Mouse (Mus musculus): Measurements from ENCODE around the gene Gm49354. TPM values are rescaled to one million over a fixed set of nuclear protein-coding genes. Genes with fewer than 3 reads are reported as not detected.
A peak's percentile ranks its signal among the peaks of the same experiment; 100 is the strongest.

Gm49354 gene
- total and polyA plus RNA-seq, 2 experiments from 2014 or later, result not detected

- H3K4me2 ChIP-seq (ENCODE audit: low read depth, low read length, poor library complexity, severe bottlenecking), result peak overlapping the region; percentile 68
- H3K36me3 ChIP-seq (ENCODE audit: insufficient read depth, low read length), result peaks cover 21% of the 10 kb centered on the region
- ATAC-seq (ENCODE audit: low FRiP score), result no peak
- peak overlapping the region; percentile 97 for H3K27ac ChIP-seq (ENCODE audit: low read depth, low read length)
- DNase-seq (ENCODE audit: low spot score), result no peak
- H3K27me3 ChIP-seq (ENCODE audit: insufficient read depth, low read length), result no peaks in the 10 kb centered on the region
- TF ChIP-seq CTCF (IDR thresholded peaks at IDR 0.05), result no peak
- H3K9me3 ChIP-seq (ENCODE audit: low read length), result no peaks in the 10 kb centered on the region
- WGBS, result 65% methylated on average over 9 of the region's 9 CpGs
- no peak overlapping the region; the same call in 1 of the 2 replicates for H3K9ac ChIP-seq (replicated peaks; ENCODE audit: low read length, poor library complexity, severe bottlenecking)
- peak overlapping the region; percentile 87 for H3K4me3 ChIP-seq (ENCODE audit: low read depth, low read length)
- peaks cover 3% of the 10 kb centered on the region; the same call in 1 of the 2 replicates for H3K4me1 ChIP-seq (ENCODE audit: insufficient read depth, low read length)
These were observed 11.2 kb downstream of the Gm49354 start for GRCm38 (mm10) chr13:59770847-59771246.

- Histone ChIP-seq H3K27me3 (ENCODE audit: insufficient read depth, low read length) (no peaks in the 10 kb centered on the region), H3K4me3 (ENCODE audit: low read depth, low read length) (peak overlapping the region; percentile 87), H3K9me3 (ENCODE audit: low read length) (no peaks in the 10 kb centered on the region), H3K4me2 (ENCODE audit: low read depth, low read length, poor library complexity, severe bottlenecking) (peak overlapping the region; percentile 68), H3K4me1 (ENCODE audit: insufficient read depth, low read length) (peaks cover 3% of the 10 kb centered on the region; the same call in 1 of the 2 replicates), H3K27ac (ENCODE audit: low read depth, low read length) (peak overlapping the region; percentile 97), H3K36me3 (ENCODE audit: insufficient read depth, low read length) (peaks cover 19% of the 10 kb centered on the region), H3K9ac (replicated peaks; ENCODE audit: low read length, poor library complexity, severe bottlenecking) (peak overlapping the region; percentile 74)
- ATAC-seq (ENCODE audit: low FRiP score) (peak; percentile 87), DNase-seq (ENCODE audit: low spot score) (peak; percentile 93)
- 0% methylated on average over 28 of the region's 28 CpGs for WGBS
- TF ChIP-seq CTCF (IDR thresholded peaks at IDR 0.05), result peak; percentile 68
These were observed 11.9 kb downstream of the Gm49354 start for GRCm38 (mm10) chr13:59770164-59770562.

GRCm38 (mm10) chr13:59769296-59770163, 12.5 kb downstream of the Gm49354 start, which contains the start of gene Isca1:
Gene Isca1 (minus strand): TSS chr13:59769810.
- Histone ChIP-seq H3K36me3 (ENCODE audit: insufficient read depth, low read length) (peaks cover 14% of the 10 kb centered on the region; the same call in 1 of the 2 replicates), H3K9ac (replicated peaks; ENCODE audit: low read length, poor library complexity, severe bottlenecking) (peak within 1 kb of the TSS; percentile 86), H3K4me2 (ENCODE audit: low read depth, low read length, poor library complexity, severe bottlenecking) (peak within 1 kb of the TSS; percentile 68), H3K27me3 (ENCODE audit: insufficient read depth, low read length) (no peaks in the 10 kb centered on the region), H3K4me1 (ENCODE audit: insufficient read depth, low read length) (peaks cover 3% of the 10 kb centered on the region; the same call in 1 of the 2 replicates), H3K4me3 (ENCODE audit: low read depth, low read length) (peak within 1 kb of the TSS; percentile 87), H3K27ac (ENCODE audit: low read depth, low read length) (peak within 1 kb of the TSS; percentile 97), H3K9me3 (ENCODE audit: low read length) (no peaks in the 10 kb centered on the region)
- no peak for TF ChIP-seq CTCF (IDR thresholded peaks at IDR 0.05)
- DNase-seq (ENCODE audit: low spot score) (peak; percentile 99), ATAC-seq (ENCODE audit: low FRiP score) (peak; percentile 98)
- under 1% methylated on average over 72 of the region's 91 CpGs for WGBS

- DNase-seq (ENCODE audit: low spot score), result no peak
These were observed 13.5 kb downstream of the Gm49354 start for GRCm38 (mm10) chr13:59768531-59768930.

GRCm38 (mm10) chr13:59766786-59767515, 15.1 kb downstream of the Gm49354 start:
- no peak overlapping the region for H3K4me2 ChIP-seq (ENCODE audit: low read depth, low read length, poor library complexity, severe bottlenecking)
- 83% methylated on average over 11 of the region's 11 CpGs for WGBS

More at GRCm38 (mm10) chr13:59768531-59768930, 13.5 kb downstream of the Gm49354 start:
- 37% methylated on average over 13 of the region's 13 CpGs for WGBS
- Histone ChIP-seq H3K9me3 (ENCODE audit: low read length) (no peaks in the 10 kb centered on the region), H3K27me3 (ENCODE audit: insufficient read depth, low read length) (no peaks in the 10 kb centered on the region), H3K27ac (ENCODE audit: low read depth, low read length) (peak overlapping the region; percentile 77; the same call in 1 of the 2 replicates), H3K9ac (replicated peaks; ENCODE audit: low read length, poor library complexity, severe bottlenecking) (peak overlapping the region; percentile 86), H3K4me1 (ENCODE audit: insufficient read depth, low read length) (peaks cover 3% of the 10 kb centered on the region; the same call in 1 of the 2 replicates), H3K36me3 (ENCODE audit: insufficient read depth, low read length) (peaks cover 14% of the 10 kb centered on the region; the same call in 1 of the 2 replicates), H3K4me3 (ENCODE audit: low read depth, low read length) (peak overlapping the region; percentile 87), H3K4me2 (ENCODE audit: low read depth, low read length, poor library complexity, severe bottlenecking) (peak overlapping the region; percentile 68)
- ATAC-seq (ENCODE audit: low FRiP score), result no peak
- no peak for TF ChIP-seq CTCF (IDR thresholded peaks at IDR 0.05)

More at GRCm38 (mm10) chr13:59766786-59767515, 15.1 kb downstream of the Gm49354 start:
- no peak for ATAC-seq (ENCODE audit: low FRiP score)
- Histone ChIP-seq H3K9me3 (ENCODE audit: low read length) (no peaks in the 10 kb centered on the region), H3K4me1 (ENCODE audit: insufficient read depth, low read length) (peaks cover 3% of the 10 kb centered on the region; the same call in 1 of the 2 replicates), H3K27ac (ENCODE audit: low read depth, low read length) (no peak overlapping the region; the same call in 1 of the 2 replicates), H3K9ac (replicated peaks; ENCODE audit: low read length, poor library complexity, severe bottlenecking) (no peak overlapping the region), H3K36me3 (ENCODE audit: insufficient read depth, low read length) (peaks cover 5% of the 10 kb centered on the region; the same call in 1 of the 2 replicates), H3K27me3 (ENCODE audit: insufficient read depth, low read length) (no peaks in the 10 kb centered on the region), H3K4me3 (ENCODE audit: low read depth, low read length) (no peak overlapping the region)
- DNase-seq (ENCODE audit: low spot score), result no peak
- no peak for TF ChIP-seq CTCF (IDR thresholded peaks at IDR 0.05)
